Mouse (Mus musculus): ENCODE data around the gene Olfr934. TPM values are rescaled to one million over a fixed set of nuclear protein-coding genes. Genes with fewer than 3 reads are reported as not detected.

Olfr934 gene
- total RNA-seq (2022): not detected

DNA sequence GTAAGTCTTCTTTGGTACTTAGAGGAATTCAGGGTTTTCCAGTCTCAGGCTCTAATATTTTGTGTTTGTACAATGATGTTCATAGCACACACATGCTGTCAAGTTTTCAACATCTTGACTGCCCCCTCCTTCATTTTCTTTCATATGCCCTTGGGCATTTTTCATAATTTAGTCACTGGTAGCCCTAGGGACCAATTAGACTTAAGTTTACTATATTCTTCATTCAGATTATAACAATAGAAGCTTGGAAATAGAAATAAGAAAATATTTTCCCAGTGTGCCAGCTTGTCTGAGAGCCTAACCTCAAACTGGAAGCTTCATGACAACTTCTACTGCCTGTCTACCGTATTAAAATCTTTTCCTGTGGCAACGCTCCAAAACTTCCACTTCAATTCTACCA lies at the start of gene Olfr934:
TSS of gene Olfr934 (minus strand) at position 101 of the 400 bp plus-strand sequence.
- DNase-seq: no peak

GRCm38 (mm10) chr9:39023277-39023676 lies 35.2 kb upstream of the Olfr934 start, which contains the start of gene Olfr146:
Olfr146 (minus strand) TSS chr9:39023377.
- DNase-seq: no peak

DNA sequence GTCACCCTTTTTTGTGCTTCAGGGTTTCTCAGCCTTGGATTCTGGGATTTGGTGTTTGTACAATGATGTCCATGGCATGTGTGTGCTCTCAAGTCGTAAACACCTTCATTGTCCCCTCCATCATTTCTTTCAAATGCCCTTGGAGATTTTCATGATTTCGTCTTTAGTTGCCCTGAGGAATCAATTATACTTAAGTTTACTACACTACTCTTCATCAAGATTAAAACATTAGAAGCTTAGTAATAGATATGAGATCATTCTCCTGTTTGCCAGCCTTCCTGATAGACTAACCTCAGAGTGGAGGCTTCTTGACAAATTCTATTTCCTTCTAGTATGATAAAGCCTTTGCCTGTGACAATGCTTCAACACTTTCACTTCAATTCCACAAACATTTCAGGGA lies 11.5 kb upstream of the Olfr934 start, which contains the start of gene Olfr935:
TSS of gene Olfr935 (minus strand) at position 101 of the 400 bp plus-strand sequence.
- DNase-seq: no peak

- DNase-seq: no peak
Observed at GRCm38 (mm10) chr9:38972013-38972412, 16.1 kb downstream of the Olfr934 start, which contains the start of gene Olfr933. Olfr933 (plus strand) TSS chr9:38972313.

- DNase-seq: no peak
Observed at GRCm38 (mm10) chr9:38954124-38954416, 34.0 kb downstream of the Olfr934 start.

- DNase-seq: peak; percentile 53
Observed at GRCm38 (mm10) chr9:38953401-38954123, 34.6 kb downstream of the Olfr934 start.

Other genes with a start within 250 kb of the Olfr934 start
- gene Olfr920, start 236.0 kb downstream of the Olfr934 start, total RNA-seq (2022): under 1 TPM; 0.23 to 0.83 (median 0.51) TPM
- under 1 TPM in 1 of 4 experiments, not detected in 3; 0.05 TPM for gene Olfr921, start 215.2 kb downstream of the Olfr934 start, total RNA-seq (2022)
- not detected for gene Olfr922, start 173.7 kb downstream of the Olfr934 start, total RNA-seq (2022)
- not detected for gene Olfr923, start 161.8 kb downstream of the Olfr934 start, total RNA-seq (2022)
- gene Olfr924, start 143.9 kb downstream of the Olfr934 start, total RNA-seq (2022): not detected
- gene Olfr26, start 133.3 kb downstream of the Olfr934 start, total RNA-seq (2022): not detected
- gene Olfr926, start 111.2 kb downstream of the Olfr934 start, total RNA-seq (2022): not detected
- gene Olfr930, start 58.5 kb downstream of the Olfr934 start, total RNA-seq (2022): not detected
- not detected for gene Olfr933, start 16.0 kb downstream of the Olfr934 start, total RNA-seq (2022)
- gene Olfr935, start 11.4 kb upstream of the Olfr934 start, total RNA-seq (2022): not detected
- not detected for gene Olfr146, start 35.1 kb upstream of the Olfr934 start, total RNA-seq (2022)
- gene Olfr937, start 76.6 kb upstream of the Olfr934 start, total RNA-seq (2022): not detected
- gene Olfr938, start 90.6 kb upstream of the Olfr934 start, total RNA-seq (2022): not detected
- not detected for gene Olfr27, start 139.8 kb upstream of the Olfr934 start, total RNA-seq (2022)
- not detected for gene Olfr943, start 178.0 kb upstream of the Olfr934 start, total RNA-seq (2022)
- gene Olfr944, start 213.6 kb upstream of the Olfr934 start, total RNA-seq (2022): not detected

Data from adrenal gland, adult 8-10 months (tissue).